In genomic region chr1:80873596-80873995, GRCm38 (mm10) we compare ENCODE assay signal across 13 mouse cellular contexts.
"Had no signal": no experiment of that assay in that cellular context is flagged by ENCODE, and none has a peak within 500 bp of the region (broad histone marks: within the 10 kb centered on the region; RNA-seq: fewer than 3 reads in every experiment).

No protein-coding gene starts in this region.

- H3K36me3 ChIP-seq: limb, embryonic 12.5 days; liver, embryonic 13.5 days; neural tube, embryonic 12.5 days had no signal

- H3K4me3 ChIP-seq: left cerebral cortex, adult 2 months; limb, embryonic 12.5 days; liver, embryonic 13.5 days; myocyte; neural tube, embryonic 12.5 days had no signal

- DNase-seq: kidney, adult 18-20 months; kidney, postnatal 14 days; liver; liver, embryonic 13.5 days; liver, postnatal 0 days; lung, postnatal 36 days; thymus, adult 2 months; thymus, postnatal 4 days had no signal

- H3K4me1 ChIP-seq: limb, embryonic 12.5 days; liver, embryonic 13.5 days; neural tube, embryonic 12.5 days had no signal

- H3K9me3 ChIP-seq: limb, embryonic 12.5 days; liver, embryonic 13.5 days; neural tube, embryonic 12.5 days had no signal

- H3K27me3 ChIP-seq: limb, embryonic 12.5 days; liver, embryonic 13.5 days; neural tube, embryonic 12.5 days had no signal

- H3K4me2 ChIP-seq: limb, embryonic 12.5 days; liver, embryonic 13.5 days; midbrain, embryonic 11.5 days; neural tube, embryonic 12.5 days had no signal

- H3K27ac ChIP-seq: left cerebral cortex, adult 2 months; limb, embryonic 12.5 days; liver, embryonic 13.5 days; neural tube, embryonic 12.5 days had no signal

- H3K9ac ChIP-seq: limb, embryonic 12.5 days; liver, embryonic 13.5 days; liver, postnatal 0 days; neural tube, embryonic 12.5 days had no signal

- ATAC-seq: liver, postnatal 0 days had no signal
